Mouse (Mus musculus): ENCODE results near the gene Aamp. TPM values are rescaled to one million over a fixed set of nuclear protein-coding genes. Genes with fewer than 3 reads are reported as not detected.

Aamp gene
- polyA plus RNA-seq, 1 experiment: 201 TPM

GRCm38 (mm10) chr1:74268750-74269149 is 15.8 kb downstream of the Aamp start:
- no peak for DNase-seq
- Histone ChIP-seq H3K36me3 (ENCODE audit: control insufficient read depth, insufficient read depth, low read length) (peaks cover 54% of the 10 kb centered on the region), H3K4me1 (replicated peaks; ENCODE audit: control insufficient read depth, insufficient read depth, low read length) (no peaks in the 10 kb centered on the region), H3K27ac (ENCODE audit: control insufficient read depth, insufficient read depth, low read length) (no peak overlapping the region), H3K4me3 (ENCODE audit: control insufficient read depth, insufficient read depth, low read length) (no peak overlapping the region), H3K27me3 (ENCODE audit: control insufficient read depth, insufficient read depth, low read length) (no peaks in the 10 kb centered on the region)
- no peak for TF ChIP-seq CTCF (IDR thresholded peaks at IDR 0.05; ENCODE audit: borderline replicate concordance, control insufficient read depth, extremely low read depth, insufficient read depth, low read length, poor library complexity)
- TF ChIP-seq POLR2A (IDR thresholded peaks at IDR 0.05; ENCODE audit: control insufficient read depth, extremely low read depth, insufficient read depth, low read length, poor library complexity): no peak
- 89% methylated on average over 8 of the region's 8 CpGs for WGBS

- no peak for DNase-seq
- Histone ChIP-seq H3K4me1 (replicated peaks; ENCODE audit: control insufficient read depth, insufficient read depth, low read length) (peaks cover 9% of the 10 kb centered on the region), H3K36me3 (ENCODE audit: control insufficient read depth, insufficient read depth, low read length) (peaks cover 90% of the 10 kb centered on the region), H3K27ac (ENCODE audit: control insufficient read depth, insufficient read depth, low read length) (peak overlapping the region; percentile 42; the same call in 1 of the 2 replicates), H3K4me3 (ENCODE audit: control insufficient read depth, insufficient read depth, low read length) (no peak overlapping the region), H3K27me3 (ENCODE audit: control insufficient read depth, insufficient read depth, low read length) (no peaks in the 10 kb centered on the region)
- 55% methylated on average over 6 of the region's 6 CpGs for WGBS
- TF ChIP-seq CTCF (IDR thresholded peaks at IDR 0.05; ENCODE audit: borderline replicate concordance, control insufficient read depth, extremely low read depth, insufficient read depth, low read length, poor library complexity): no peak
- TF ChIP-seq POLR2A (IDR thresholded peaks at IDR 0.05; ENCODE audit: control insufficient read depth, extremely low read depth, insufficient read depth, low read length, poor library complexity): no peak
Observed at GRCm38 (mm10) chr1:74262510-74262909, 22.0 kb downstream of the Aamp start.

GRCm38 (mm10) chr1:74256782-74257181 is 27.8 kb downstream of the Aamp start:
- peaks cover 87% of the 10 kb centered on the region for H3K36me3 ChIP-seq (ENCODE audit: control insufficient read depth, insufficient read depth, low read length)
- no peak overlapping the region for H3K27ac ChIP-seq (ENCODE audit: control insufficient read depth, insufficient read depth, low read length)
- no peak for TF ChIP-seq CTCF (IDR thresholded peaks at IDR 0.05; ENCODE audit: borderline replicate concordance, control insufficient read depth, extremely low read depth, insufficient read depth, low read length, poor library complexity)
- TF ChIP-seq POLR2A (IDR thresholded peaks at IDR 0.05; ENCODE audit: control insufficient read depth, extremely low read depth, insufficient read depth, low read length, poor library complexity): no peak
- no peak for DNase-seq
- no peaks in the 10 kb centered on the region for H3K27me3 ChIP-seq (ENCODE audit: control insufficient read depth, insufficient read depth, low read length)
- 97% methylated on average over 4 of the region's 4 CpGs for WGBS
- H3K4me1 ChIP-seq (replicated peaks; ENCODE audit: control insufficient read depth, insufficient read depth, low read length): 0 out of 2 replicates have a peak, but pooled peaks cover 3% of the 10 kb centered on the region
- no peak overlapping the region for H3K4me3 ChIP-seq (ENCODE audit: control insufficient read depth, insufficient read depth, low read length)

- TF ChIP-seq CTCF (IDR thresholded peaks at IDR 0.05; ENCODE audit: borderline replicate concordance, control insufficient read depth, extremely low read depth, insufficient read depth, low read length, poor library complexity) (no peak), POLR2A (IDR thresholded peaks at IDR 0.05; ENCODE audit: control insufficient read depth, extremely low read depth, insufficient read depth, low read length, poor library complexity) (no peak)
- no peak for DNase-seq
- Histone ChIP-seq H3K4me3 (ENCODE audit: control insufficient read depth, insufficient read depth, low read length) (no peak overlapping the region), H3K4me1 (replicated peaks; ENCODE audit: control insufficient read depth, insufficient read depth, low read length) (0 out of 2 replicates have a peak, but pooled peaks cover 3% of the 10 kb centered on the region), H3K36me3 (ENCODE audit: control insufficient read depth, insufficient read depth, low read length) (peaks cover 92% of the 10 kb centered on the region), H3K27me3 (ENCODE audit: control insufficient read depth, insufficient read depth, low read length) (no peaks in the 10 kb centered on the region), H3K27ac (ENCODE audit: control insufficient read depth, insufficient read depth, low read length) (no peak overlapping the region)
- WGBS: 98% methylated on average over 8 of the region's 8 CpGs
Observed at GRCm38 (mm10) chr1:74255704-74256345, 28.7 kb downstream of the Aamp start.

GRCm38 (mm10) chr1:74250096-74250495 is 34.4 kb downstream of the Aamp start:
- Histone ChIP-seq H3K27ac (ENCODE audit: control insufficient read depth, insufficient read depth, low read length) (no peak overlapping the region), H3K27me3 (ENCODE audit: control insufficient read depth, insufficient read depth, low read length) (no peaks in the 10 kb centered on the region)

GRCm38 (mm10) chr1:74249331-74249980 is 35.1 kb downstream of the Aamp start:
- H3K27me3 ChIP-seq (ENCODE audit: control insufficient read depth, insufficient read depth, low read length): no peaks in the 10 kb centered on the region
- H3K4me3 ChIP-seq (ENCODE audit: control insufficient read depth, insufficient read depth, low read length): no peak overlapping the region
- peak overlapping the region; percentile 58 for H3K27ac ChIP-seq (ENCODE audit: control insufficient read depth, insufficient read depth, low read length)
- DNase-seq: peak; percentile 20
- TF ChIP-seq POLR2A (IDR thresholded peaks at IDR 0.05; ENCODE audit: control insufficient read depth, extremely low read depth, insufficient read depth, low read length, poor library complexity) (no peak), CTCF (IDR thresholded peaks at IDR 0.05; ENCODE audit: borderline replicate concordance, control insufficient read depth, extremely low read depth, insufficient read depth, low read length, poor library complexity) (no peak)
- H3K36me3 ChIP-seq (ENCODE audit: control insufficient read depth, insufficient read depth, low read length): peaks cover 68% of the 10 kb centered on the region
- 30% methylated on average over 5 of the region's 5 CpGs for WGBS
- H3K4me1 ChIP-seq (replicated peaks; ENCODE audit: control insufficient read depth, insufficient read depth, low read length): peaks cover 13% of the 10 kb centered on the region

More at GRCm38 (mm10) chr1:74250096-74250495, 34.4 kb downstream of the Aamp start:
- TF ChIP-seq POLR2A (IDR thresholded peaks at IDR 0.05; ENCODE audit: control insufficient read depth, extremely low read depth, insufficient read depth, low read length, poor library complexity) (no peak), CTCF (IDR thresholded peaks at IDR 0.05; ENCODE audit: borderline replicate concordance, control insufficient read depth, extremely low read depth, insufficient read depth, low read length, poor library complexity) (no peak)
- WGBS: 65% methylated on average over 4 of the region's 4 CpGs
- no peak overlapping the region for H3K4me3 ChIP-seq (ENCODE audit: control insufficient read depth, insufficient read depth, low read length)
- H3K36me3 ChIP-seq (ENCODE audit: control insufficient read depth, insufficient read depth, low read length): peaks cover 75% of the 10 kb centered on the region
- no peak for DNase-seq
- peaks cover 13% of the 10 kb centered on the region for H3K4me1 ChIP-seq (replicated peaks; ENCODE audit: control insufficient read depth, insufficient read depth, low read length)

Data from thymus, adult 2 months (tissue).